Mouse (Mus musculus): ENCODE measurements around the gene Obp2a.
"Not testable (repeated sequence)": the region's sequence is repeated elsewhere in the genome, so short reads cannot be mapped to it uniquely, and the experiment has no call there.

Obp2a gene

GRCm38 (mm10) chr2:25709791-25710190 lies 9.9 kb downstream of the Obp2a start:
- CTCF ChIA-PET = not testable (repeated sequence)

- CTCF ChIA-PET = not testable (repeated sequence)
Observed at GRCm38 (mm10) chr2:25711641-25712040, 11.8 kb downstream of the Obp2a start.

GRCm38 (mm10) chr2:25717222-25717621 lies 17.4 kb downstream of the Obp2a start:
- CTCF ChIA-PET = no interaction called here

- CTCF ChIA-PET = no interaction called here
Observed at GRCm38 (mm10) chr2:25733199-25733930, 33.5 kb downstream of the Obp2a start.

GRCm38 (mm10) chr2:25736709-25737108 lies 36.9 kb downstream of the Obp2a start, which contains the start of gene Obp2b:
Gene Obp2b (plus strand): TSS chr2:25737009.
- CTCF ChIA-PET = not testable (repeated sequence)

GRCm38 (mm10) chr2:25741671-25742070 lies 41.8 kb downstream of the Obp2a start:
- CTCF ChIA-PET = no interaction called here
